Mouse (Mus musculus): ENCODE data around the gene Bex6. TPM values are rescaled to one million over a fixed set of nuclear protein-coding genes. Genes with fewer than 3 reads are reported as not detected.

Gene Bex6
- polyA plus RNA-seq (2014; fragmentation: Nextera tagmentation; extraction: Ambion mirVana), result 0.27 TPM in 1 of 2 replicates, not detected in the other

DNA sequence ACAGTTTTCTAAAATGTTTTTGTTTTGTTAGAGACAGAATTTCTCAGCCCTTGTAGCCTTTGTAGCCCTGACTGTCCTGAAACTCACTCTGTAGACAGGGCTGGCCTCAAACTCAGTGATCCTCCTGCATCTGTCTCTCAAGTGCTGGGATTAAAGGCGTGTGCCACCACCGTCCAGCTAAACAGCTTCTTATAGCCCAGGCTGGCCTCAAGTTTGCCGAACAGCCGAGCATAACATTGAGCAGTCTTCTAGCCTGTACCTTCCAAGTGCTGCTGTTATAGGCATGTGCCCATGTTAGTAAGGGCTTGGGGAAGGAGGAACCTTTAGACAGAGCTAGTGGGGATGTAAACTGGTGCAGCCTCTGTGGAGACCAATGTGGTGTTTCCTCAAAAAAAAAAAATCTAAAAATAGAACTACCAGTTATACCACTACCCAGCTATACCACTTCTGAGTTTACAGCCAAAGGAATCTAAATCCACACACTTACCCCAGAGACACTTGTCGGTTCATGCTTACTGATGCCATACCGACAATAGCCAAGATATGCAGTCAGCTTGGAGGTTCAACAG, at the start of gene Bex6:
TSS of gene Bex6 (plus strand) at position 491 of the 569 bp plus-strand sequence.
- 88% methylated on average over 6 of the region's 6 CpGs for WGBS
- Histone ChIP-seq H3K4me3 (ENCODE audit: low read depth, low read length) (no peak within 1 kb of the TSS), H3K36me3 (ENCODE audit: control insufficient read depth, insufficient read depth, low read length) (no peaks in the 10 kb centered on the region), H3K27ac (ENCODE audit: low read depth, low read length) (no peak within 1 kb of the TSS), H3K4me2 (ENCODE audit: low read depth) (no peak within 1 kb of the TSS), H3K9me3 (ENCODE audit: control insufficient read depth, low read length) (no peaks in the 10 kb centered on the region), H3K9ac (ENCODE audit: low read length) (no peak within 1 kb of the TSS), H3K27me3 (ENCODE audit: control insufficient read depth, insufficient read depth, low read length) (no peaks in the 10 kb centered on the region), H3K4me1 (ENCODE audit: control insufficient read depth, insufficient read depth, low read length) (no peaks in the 10 kb centered on the region)
- ATAC-seq (ENCODE audit: insufficient read depth, low FRiP score, low TSS enrichment) (no peak), DNase-seq (ENCODE audit: low spot score) (no peak)

DNA sequence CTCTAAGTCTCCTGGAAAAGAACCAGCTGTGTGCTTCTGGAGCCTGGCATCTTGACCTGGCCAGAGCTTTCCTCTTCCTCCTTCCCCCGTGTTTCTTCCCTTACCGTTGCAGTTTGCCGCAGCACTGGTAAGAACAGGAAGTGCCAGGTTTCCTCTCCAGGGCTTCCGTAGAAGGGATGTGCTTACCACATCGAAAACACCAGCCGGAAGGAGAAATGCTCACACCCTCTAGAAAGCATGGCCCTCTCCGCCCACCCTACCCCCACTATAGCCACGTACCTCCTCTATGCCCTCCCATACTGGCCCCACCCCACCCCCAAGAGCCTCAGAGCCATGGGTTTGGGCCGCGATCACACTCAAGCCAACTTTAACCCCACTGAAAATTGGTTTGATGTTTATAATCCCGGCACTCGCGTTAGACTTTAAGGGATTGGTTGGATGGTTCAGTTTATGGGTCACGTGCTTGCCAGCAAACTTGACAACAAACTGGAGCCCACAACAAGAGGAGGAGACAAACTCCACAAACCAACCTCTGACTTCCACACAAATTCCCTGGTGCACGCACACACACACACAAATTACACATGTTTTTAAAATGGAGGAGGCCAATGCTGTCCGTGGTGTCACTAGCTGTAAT, 49.3 kb upstream of the Bex6 start:
- H3K27me3 ChIP-seq (ENCODE audit: control insufficient read depth, insufficient read depth, low read length), result no peaks in the 10 kb centered on the region
- H3K9me3 ChIP-seq (ENCODE audit: control insufficient read depth, low read length), result no peaks in the 10 kb centered on the region
- WGBS, result 74% methylated on average over 16 of the region's 16 CpGs
- no peak for DNase-seq (ENCODE audit: low spot score)
- H3K4me2 ChIP-seq (ENCODE audit: low read depth), result no peak overlapping the region
- H3K9ac ChIP-seq (ENCODE audit: low read length), result no peak overlapping the region
- no peak overlapping the region for H3K4me3 ChIP-seq (ENCODE audit: low read depth, low read length)
- no peak overlapping the region for H3K27ac ChIP-seq (ENCODE audit: low read depth, low read length)
- H3K36me3 ChIP-seq (ENCODE audit: control insufficient read depth, insufficient read depth, low read length), result no peaks in the 10 kb centered on the region
- H3K4me1 ChIP-seq (ENCODE audit: control insufficient read depth, insufficient read depth, low read length), result no peaks in the 10 kb centered on the region
- ATAC-seq (ENCODE audit: insufficient read depth, low FRiP score, low TSS enrichment), result no peak

DNA sequence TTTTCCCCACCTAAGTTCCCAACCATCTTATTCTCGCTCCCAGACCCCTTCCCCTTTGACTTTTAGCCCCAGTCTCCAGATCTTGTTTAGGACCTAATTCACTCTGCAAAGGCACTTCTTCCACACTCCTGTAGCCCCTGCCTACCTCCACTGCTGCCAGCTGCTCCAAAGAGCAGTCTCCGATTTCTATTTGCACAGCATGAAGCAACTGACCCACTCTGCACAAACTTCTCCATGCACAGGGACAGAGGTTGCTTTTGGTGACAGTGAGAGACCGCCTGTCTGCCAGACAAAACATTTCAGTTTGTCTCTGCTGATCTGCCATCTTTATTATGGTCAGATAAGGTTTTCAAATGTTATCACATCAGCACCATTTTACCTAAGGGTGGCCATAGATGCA, 46.5 kb upstream of the Bex6 start:
- WGBS, result 80% methylated on average over 3 of the region's 3 CpGs
- no peak for DNase-seq (ENCODE audit: low spot score)
- Histone ChIP-seq H3K4me1 (ENCODE audit: control insufficient read depth, insufficient read depth, low read length) (no peaks in the 10 kb centered on the region), H3K27me3 (ENCODE audit: control insufficient read depth, insufficient read depth, low read length) (no peaks in the 10 kb centered on the region), H3K9me3 (ENCODE audit: control insufficient read depth, low read length) (no peaks in the 10 kb centered on the region), H3K4me3 (ENCODE audit: low read depth, low read length) (no peak overlapping the region), H3K4me2 (ENCODE audit: low read depth) (no peak overlapping the region), H3K27ac (ENCODE audit: low read depth, low read length) (no peak overlapping the region), H3K9ac (ENCODE audit: low read length) (no peak overlapping the region), H3K36me3 (ENCODE audit: control insufficient read depth, insufficient read depth, low read length) (no peaks in the 10 kb centered on the region)
- ATAC-seq (ENCODE audit: insufficient read depth, low FRiP score, low TSS enrichment), result no peak

DNA sequence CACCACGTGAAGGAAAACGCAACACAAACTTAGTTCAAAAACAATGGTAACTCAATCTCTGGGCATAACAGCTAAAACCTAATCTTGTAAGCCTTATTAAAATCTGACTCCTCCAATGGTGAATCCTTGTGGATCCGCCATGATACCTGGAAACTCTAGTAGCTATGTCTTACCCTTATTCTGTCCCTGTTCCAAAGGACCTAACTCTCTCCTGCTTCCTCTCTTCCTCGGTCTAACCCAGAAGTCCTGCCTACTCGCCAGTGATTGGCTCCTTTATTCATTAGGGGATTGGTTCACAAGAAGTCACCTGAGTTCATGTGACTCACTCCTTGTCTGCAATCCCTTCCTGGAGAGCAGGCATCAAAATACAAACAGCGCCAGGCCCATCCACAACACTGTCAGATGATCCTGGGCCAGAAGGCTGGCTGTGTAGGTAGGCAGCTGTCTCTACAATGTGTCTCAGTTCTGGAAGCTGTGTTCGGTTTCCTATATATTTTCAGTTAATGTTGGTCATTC, 43.7 kb upstream of the Bex6 start:
- ATAC-seq (ENCODE audit: insufficient read depth, low FRiP score, low TSS enrichment) (no peak), DNase-seq (ENCODE audit: low spot score) (no peak)
- Histone ChIP-seq H3K4me2 (ENCODE audit: low read depth) (no peak overlapping the region), H3K36me3 (ENCODE audit: control insufficient read depth, insufficient read depth, low read length) (no peaks in the 10 kb centered on the region), H3K9ac (ENCODE audit: low read length) (no peak overlapping the region), H3K27ac (ENCODE audit: low read depth, low read length) (no peak overlapping the region), H3K4me3 (ENCODE audit: low read depth, low read length) (no peak overlapping the region), H3K9me3 (ENCODE audit: control insufficient read depth, low read length) (no peaks in the 10 kb centered on the region), H3K4me1 (ENCODE audit: control insufficient read depth, insufficient read depth, low read length) (no peaks in the 10 kb centered on the region), H3K27me3 (ENCODE audit: control insufficient read depth, insufficient read depth, low read length) (no peaks in the 10 kb centered on the region)
- 84% methylated on average over 7 of the region's 7 CpGs for WGBS

- Histone ChIP-seq H3K9ac (ENCODE audit: low read length) (no peak overlapping the region), H3K36me3 (ENCODE audit: control insufficient read depth, insufficient read depth, low read length) (no peaks in the 10 kb centered on the region), H3K27ac (ENCODE audit: low read depth, low read length) (no peak overlapping the region), H3K27me3 (ENCODE audit: control insufficient read depth, insufficient read depth, low read length) (no peaks in the 10 kb centered on the region), H3K4me1 (ENCODE audit: control insufficient read depth, insufficient read depth, low read length) (no peaks in the 10 kb centered on the region), H3K4me2 (ENCODE audit: low read depth) (no peak overlapping the region), H3K4me3 (ENCODE audit: low read depth, low read length) (no peak overlapping the region), H3K9me3 (ENCODE audit: control insufficient read depth, low read length) (0 out of 2 replicates have a peak, but pooled peaks cover 2% of the 10 kb centered on the region)
- WGBS, result 100% methylated on average over 1 of the region's 1 CpGs
- ATAC-seq (ENCODE audit: insufficient read depth, low FRiP score, low TSS enrichment) (no peak), DNase-seq (ENCODE audit: low spot score) (no peak)
These were observed 40.7 kb upstream of the Bex6 start for GRCm38 (mm10) chr16:32138954-32139353.

- DNase-seq (ENCODE audit: low spot score) (no peak), ATAC-seq (ENCODE audit: insufficient read depth, low FRiP score, low TSS enrichment) (no peak)
- Histone ChIP-seq H3K4me1 (ENCODE audit: control insufficient read depth, insufficient read depth, low read length) (no peaks in the 10 kb centered on the region), H3K4me3 (ENCODE audit: low read depth, low read length) (no peak overlapping the region), H3K9ac (ENCODE audit: low read length) (no peak overlapping the region), H3K27ac (ENCODE audit: low read depth, low read length) (no peak overlapping the region), H3K36me3 (ENCODE audit: control insufficient read depth, insufficient read depth, low read length) (no peaks in the 10 kb centered on the region), H3K4me2 (ENCODE audit: low read depth) (no peak overlapping the region), H3K27me3 (ENCODE audit: control insufficient read depth, insufficient read depth, low read length) (no peaks in the 10 kb centered on the region), H3K9me3 (ENCODE audit: control insufficient read depth, low read length) (0 out of 2 replicates have a peak, but pooled peaks cover 2% of the 10 kb centered on the region)
- 92% methylated on average over 15 of the region's 15 CpGs for WGBS
These were observed 35.9 kb upstream of the Bex6 start for GRCm38 (mm10) chr16:32143766-32144165.

- no peak overlapping the region for H3K9ac ChIP-seq (ENCODE audit: low read length)
- no peak overlapping the region for H3K4me3 ChIP-seq (ENCODE audit: low read depth, low read length)
- H3K27ac ChIP-seq (ENCODE audit: low read depth, low read length), result no peak overlapping the region
- H3K27me3 ChIP-seq (ENCODE audit: control insufficient read depth, insufficient read depth, low read length), result no peaks in the 10 kb centered on the region
- DNase-seq (ENCODE audit: low spot score) (no peak), ATAC-seq (ENCODE audit: insufficient read depth, low FRiP score, low TSS enrichment) (no peak)
- WGBS, result 89% methylated on average over 17 of the region's 17 CpGs
- H3K4me2 ChIP-seq (ENCODE audit: low read depth), result no peak overlapping the region
- no peaks in the 10 kb centered on the region for H3K4me1 ChIP-seq (ENCODE audit: control insufficient read depth, insufficient read depth, low read length)
- no peaks in the 10 kb centered on the region for H3K36me3 ChIP-seq (ENCODE audit: control insufficient read depth, insufficient read depth, low read length)
- H3K9me3 ChIP-seq (ENCODE audit: control insufficient read depth, low read length), result 0 out of 2 replicates have a peak, but pooled peaks cover 2% of the 10 kb centered on the region
These were observed 35.0 kb upstream of the Bex6 start for GRCm38 (mm10) chr16:32144592-32144991.

DNA sequence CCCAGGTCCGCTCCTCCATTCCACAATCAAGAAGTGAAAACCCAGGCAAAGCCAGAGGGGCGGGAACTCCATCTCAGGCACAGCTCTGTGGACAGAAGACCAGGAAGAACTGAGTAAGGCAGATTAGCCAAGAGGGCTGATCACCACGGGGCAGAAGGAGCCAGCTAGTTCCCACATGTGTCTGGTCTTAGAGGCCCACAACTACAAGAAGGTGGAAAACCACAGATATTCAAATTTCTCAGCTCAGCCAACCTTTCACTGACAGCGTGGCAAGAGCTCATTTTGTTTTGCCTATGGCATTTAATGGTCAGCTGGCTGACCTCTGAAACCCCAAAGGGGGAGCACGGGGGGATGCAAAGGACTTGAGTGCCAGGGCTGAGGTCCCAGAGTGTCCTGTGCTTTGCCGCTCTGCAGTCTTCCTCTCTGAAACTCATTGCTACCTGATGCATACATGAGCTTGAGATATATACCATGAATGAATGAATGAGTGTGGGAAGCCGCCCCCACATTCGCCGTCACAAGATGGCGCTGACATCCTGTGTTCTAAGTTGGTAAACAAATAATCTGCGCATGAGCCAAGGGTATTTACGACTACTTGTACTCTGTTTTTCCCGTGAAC, 31.9 kb upstream of the Bex6 start:
- no peak for ATAC-seq (ENCODE audit: insufficient read depth, low FRiP score, low TSS enrichment)
- DNase-seq (ENCODE audit: low spot score), result no peak
- Histone ChIP-seq H3K4me2 (ENCODE audit: low read depth) (no peak overlapping the region), H3K27me3 (ENCODE audit: control insufficient read depth, insufficient read depth, low read length) (no peaks in the 10 kb centered on the region), H3K36me3 (ENCODE audit: control insufficient read depth, insufficient read depth, low read length) (no peaks in the 10 kb centered on the region), H3K9me3 (ENCODE audit: control insufficient read depth, low read length) (0 out of 2 replicates have a peak, but pooled peaks cover 2% of the 10 kb centered on the region), H3K4me3 (ENCODE audit: low read depth, low read length) (no peak overlapping the region), H3K4me1 (ENCODE audit: control insufficient read depth, insufficient read depth, low read length) (no peaks in the 10 kb centered on the region), H3K9ac (ENCODE audit: low read length) (no peak overlapping the region), H3K27ac (ENCODE audit: low read depth, low read length) (no peak overlapping the region)
- WGBS, result 67% methylated on average over 10 of the region's 13 CpGs

Measured in neural tube, embryonic 11.5 days (tissue).